Mouse (Mus musculus): ENCODE results near the gene Hspb6. TPM values are rescaled to one million over a fixed set of nuclear protein-coding genes. Genes with fewer than 3 reads are reported as not detected.

Gene Hspb6
- polyA plus RNA-seq, 1 experiment from 2014 or later, result 37.8 TPM

DNA sequence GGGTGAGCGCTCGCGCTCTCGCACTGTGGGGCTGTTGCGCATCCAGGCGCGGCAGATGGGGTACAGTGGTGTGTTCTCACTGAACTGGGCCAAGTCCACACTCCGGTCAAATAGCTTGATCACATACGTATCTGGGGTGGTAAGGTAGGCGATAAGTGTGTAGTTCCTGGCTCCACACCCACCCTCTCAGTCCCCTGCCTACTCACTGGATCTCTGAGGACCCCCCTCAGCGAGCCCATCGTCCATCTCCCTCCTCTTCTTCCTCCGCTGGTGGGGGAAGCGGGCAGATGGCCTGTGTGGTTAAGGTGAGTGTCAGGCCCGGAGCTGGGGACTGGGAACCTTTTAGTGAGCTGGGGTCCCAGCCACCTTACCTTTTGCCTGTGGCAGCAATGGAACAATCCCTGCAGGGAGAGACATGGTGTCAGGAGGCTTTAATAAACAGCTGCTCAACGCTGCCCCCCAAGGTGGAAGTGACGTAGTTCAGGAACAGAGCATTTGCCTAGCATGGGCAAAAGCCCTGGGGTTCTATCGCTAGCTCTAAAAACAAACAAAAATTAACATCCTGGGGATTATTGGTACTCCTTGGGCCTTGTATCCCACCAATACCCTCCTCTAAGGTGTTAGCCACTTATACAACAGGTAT lies 5.0 kb downstream of the Hspb6 start:
- ATAC-seq, result no peak
- Histone ChIP-seq H3K27me3 (replicated peaks) (no peaks in the 10 kb centered on the region), H3K4me2 (replicated peaks) (no peak overlapping the region), H3K4me1 (replicated peaks) (peaks cover 25% of the 10 kb centered on the region), H3K36me3 (peaks cover 16% of the 10 kb centered on the region), H3K9ac (no peak overlapping the region), H3K27ac (no peak overlapping the region), H3K9me3 (no peaks in the 10 kb centered on the region), H3K4me3 (replicated peaks) (no peak overlapping the region)
- WGBS, result 92% methylated on average over 18 of the region's 18 CpGs

DNA sequence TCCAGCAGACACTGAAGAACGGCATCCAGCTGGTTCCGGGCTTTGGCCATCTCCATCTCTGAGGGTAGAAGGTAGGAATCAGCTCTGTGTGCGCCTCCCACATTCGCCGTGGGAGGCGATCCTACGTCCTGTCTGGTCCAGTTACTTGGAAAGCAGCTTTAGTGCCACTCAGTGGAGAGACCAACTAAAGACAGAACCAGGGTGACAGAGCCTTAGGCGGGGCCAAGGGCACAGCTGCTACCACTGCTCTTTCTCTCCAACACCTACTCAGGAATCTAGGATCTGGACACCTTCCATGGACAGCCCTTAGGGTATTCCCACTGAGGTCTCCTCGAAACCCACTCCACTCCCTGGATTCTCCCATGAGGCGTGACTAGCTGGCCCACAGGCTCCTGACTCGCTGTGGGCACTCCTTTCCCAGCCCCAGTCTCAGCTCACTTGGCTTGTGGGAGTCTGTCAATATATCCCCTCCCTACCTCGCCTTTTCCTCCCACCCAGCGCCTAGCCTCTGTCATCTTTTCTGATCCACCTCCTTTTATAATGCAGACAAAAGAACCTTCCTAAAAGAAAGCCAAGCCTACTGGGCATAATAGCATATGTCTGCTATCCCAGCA lies 6.0 kb downstream of the Hspb6 start:
- peaks cover 22% of the 10 kb centered on the region for H3K4me1 ChIP-seq (replicated peaks)
- H3K4me3 ChIP-seq (replicated peaks), result peak overlapping the region; percentile 53; the same call in 1 of the 2 replicates
- H3K9me3 ChIP-seq, result no peaks in the 10 kb centered on the region
- no peaks in the 10 kb centered on the region for H3K27me3 ChIP-seq (replicated peaks)
- H3K4me2 ChIP-seq (replicated peaks), result peak overlapping the region; percentile 89
- peak overlapping the region; percentile 28; the same call in 1 of the 2 replicates for H3K9ac ChIP-seq
- peaks cover 16% of the 10 kb centered on the region for H3K36me3 ChIP-seq
- no peak for ATAC-seq
- WGBS, result 87% methylated on average over 13 of the region's 13 CpGs
- H3K27ac ChIP-seq, result no peak overlapping the region

DNA sequence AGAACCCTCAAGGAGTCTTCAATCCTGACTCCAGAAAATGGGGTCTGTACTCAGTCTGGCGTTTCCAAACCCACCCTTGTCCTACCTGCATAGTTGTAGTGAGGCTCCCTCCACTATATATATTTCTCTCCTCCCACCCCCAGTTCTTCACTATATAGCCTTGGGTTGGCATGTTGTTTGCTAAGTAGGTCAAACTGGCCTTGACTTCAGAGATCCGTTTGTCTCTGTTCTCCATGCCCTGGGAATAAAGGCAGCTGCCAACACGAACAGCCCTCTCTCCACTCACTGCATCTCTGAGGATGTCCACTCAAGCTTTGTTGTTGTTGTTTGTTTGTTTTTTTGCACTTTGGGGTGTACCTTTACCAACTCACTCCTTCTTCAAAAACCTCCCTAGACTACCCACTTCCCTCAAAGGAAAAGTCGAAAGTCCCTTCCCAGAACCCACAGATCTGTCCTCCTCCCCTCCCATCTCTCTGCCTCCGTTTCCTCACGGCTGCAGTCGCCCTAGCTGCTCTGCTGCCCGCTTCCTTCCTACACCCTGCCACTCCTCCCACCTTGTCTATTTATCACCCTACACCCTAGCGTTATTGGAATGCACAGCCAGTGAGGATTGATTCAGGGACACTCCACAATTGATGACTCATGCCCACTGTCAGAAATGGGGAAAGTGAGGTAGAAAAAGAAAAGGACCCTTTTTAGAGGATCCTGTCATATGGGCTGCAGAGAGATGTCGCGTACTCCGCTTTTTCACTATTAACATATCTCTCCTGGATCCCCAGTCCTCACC lies 6.9 kb downstream of the Hspb6 start:
- H3K36me3 ChIP-seq, result peaks cover 16% of the 10 kb centered on the region
- H3K4me3 ChIP-seq (replicated peaks), result peak overlapping the region; percentile 53
- peak overlapping the region; percentile 60 for H3K27ac ChIP-seq
- peak overlapping the region; percentile 65 for H3K9ac ChIP-seq
- peak overlapping the region; percentile 89 for H3K4me2 ChIP-seq (replicated peaks)
- H3K4me1 ChIP-seq (replicated peaks), result peaks cover 16% of the 10 kb centered on the region; the same call in 1 of the 2 replicates
- no peaks in the 10 kb centered on the region for H3K27me3 ChIP-seq (replicated peaks)
- no peaks in the 10 kb centered on the region for H3K9me3 ChIP-seq
- WGBS, result 13% methylated on average over 12 of the region's 12 CpGs
- ATAC-seq, result peak; percentile 8; the same call in 1 of the 2 replicates

- peak within 1 kb of the TSS; percentile 89 for H3K4me2 ChIP-seq (replicated peaks)
- ATAC-seq, result peak; percentile 84
- H3K9me3 ChIP-seq, result no peaks in the 10 kb centered on the region
- WGBS, result under 1% methylated on average over 20 of the region's 20 CpGs
- peak within 1 kb of the TSS; percentile 65 for H3K9ac ChIP-seq
- H3K4me3 ChIP-seq (replicated peaks), result peak within 1 kb of the TSS; percentile 53
- peak within 1 kb of the TSS; percentile 60 for H3K27ac ChIP-seq
- H3K36me3 ChIP-seq, result peaks cover 16% of the 10 kb centered on the region
- no peaks in the 10 kb centered on the region for H3K27me3 ChIP-seq (replicated peaks)
- peaks cover 22% of the 10 kb centered on the region; the same call in 1 of the 2 replicates for H3K4me1 ChIP-seq (replicated peaks)
These were observed 7.5 kb downstream of the Hspb6 start, which contains the start of gene Lin37 for GRCm38 (mm10) chr7:30559443-30559954. Gene Lin37 (minus strand): TSS chr7:30559838.

- Histone ChIP-seq H3K9ac (no peak overlapping the region), H3K9me3 (no peaks in the 10 kb centered on the region), H3K4me3 (replicated peaks) (peak overlapping the region; percentile 53; the same call in 1 of the 2 replicates), H3K36me3 (peaks cover 19% of the 10 kb centered on the region), H3K4me2 (replicated peaks) (peak overlapping the region; percentile 89; the same call in 1 of the 2 replicates), H3K27ac (no peak overlapping the region), H3K4me1 (replicated peaks) (peaks cover 23% of the 10 kb centered on the region; the same call in 1 of the 2 replicates), H3K27me3 (replicated peaks) (no peaks in the 10 kb centered on the region)
- 75% methylated on average over 2 of the region's 2 CpGs for WGBS
- no peak for ATAC-seq
These were observed 8.3 kb downstream of the Hspb6 start for GRCm38 (mm10) chr7:30560296-30560695.

- ATAC-seq, result no peak
- H3K9me3 ChIP-seq, result no peaks in the 10 kb centered on the region
- under 1% methylated on average over 27 of the region's 27 CpGs for WGBS
These were observed 10.6 kb downstream of the Hspb6 start for GRCm38 (mm10) chr7:30562526-30563116.

DNA sequence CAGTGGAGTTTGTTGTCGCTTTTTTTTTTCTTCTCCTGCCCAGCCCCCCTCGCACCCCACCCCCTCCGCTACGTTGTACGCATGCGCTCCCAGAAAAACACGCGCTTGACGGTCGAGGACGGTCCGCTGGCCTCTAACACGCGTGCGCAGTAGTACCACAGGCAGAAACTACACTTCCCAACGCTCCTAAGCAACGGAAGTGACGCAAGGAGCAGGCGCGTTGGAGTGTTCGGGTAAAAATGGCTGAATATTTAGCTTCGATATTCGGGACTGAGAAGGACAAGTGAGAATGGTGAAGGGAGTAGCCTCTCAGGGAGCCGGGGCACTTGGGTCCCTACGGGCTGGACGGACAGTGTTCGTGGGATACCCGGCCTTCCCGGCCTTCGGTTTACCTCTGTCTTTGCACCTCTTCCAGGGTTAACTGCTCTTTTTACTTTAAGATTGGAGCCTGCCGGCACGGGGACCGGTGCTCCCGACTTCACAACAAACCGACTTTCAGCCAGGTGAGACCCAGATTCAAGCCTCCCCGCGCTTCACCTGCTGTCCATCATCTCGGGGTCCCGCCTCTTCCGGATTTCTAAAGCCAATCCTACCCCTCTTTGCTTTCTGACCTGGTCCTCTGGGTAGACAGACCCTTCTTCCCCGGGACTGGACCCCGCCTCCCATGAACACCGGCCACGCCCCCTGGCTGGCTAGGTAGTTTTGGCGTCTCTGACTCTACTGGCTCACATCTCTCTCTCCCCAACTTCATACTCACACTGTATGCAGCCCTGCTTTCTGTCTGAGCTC lies 11.3 kb downstream of the Hspb6 start, which contains the start of the genes U2af1l4, Gm49396 and Psenen:
TSS of gene U2af1l4 (plus strand) at position 185 of the 789 bp plus-strand sequence.
TSS of gene Gm49396 (plus strand) at position 228 of the 789 bp plus-strand sequence.
TSS of gene Psenen (minus strand) at position 511 of the 789 bp plus-strand sequence.
- peak within 1 kb of the TSS; percentile 77 for H3K4me2 ChIP-seq (replicated peaks)
- H3K4me1 ChIP-seq (replicated peaks), result peaks cover 18% of the 10 kb centered on the region; the same call in 1 of the 2 replicates
- no peaks in the 10 kb centered on the region for H3K9me3 ChIP-seq
- no peaks in the 10 kb centered on the region for H3K27me3 ChIP-seq (replicated peaks)
- peaks cover 18% of the 10 kb centered on the region; the same call in 1 of the 2 replicates for H3K36me3 ChIP-seq
- peak within 1 kb of the TSS; percentile 70 for H3K9ac ChIP-seq
- peak within 1 kb of the TSS; percentile 67 for H3K4me3 ChIP-seq (replicated peaks)
- 0% methylated on average over 45 of the region's 45 CpGs for WGBS
- peak; percentile 90 for ATAC-seq
- H3K27ac ChIP-seq, result peak within 1 kb of the TSS; percentile 96

More at GRCm38 (mm10) chr7:30562526-30563116, 10.6 kb downstream of the Hspb6 start:
- H3K4me1 ChIP-seq (replicated peaks), result peaks cover 23% of the 10 kb centered on the region; the same call in 1 of the 2 replicates
- H3K27ac ChIP-seq, result peak overlapping the region; percentile 81
- peak overlapping the region; percentile 67 for H3K4me3 ChIP-seq (replicated peaks)
- peaks cover 16% of the 10 kb centered on the region; the same call in 1 of the 2 replicates for H3K36me3 ChIP-seq
- peak overlapping the region; percentile 77 for H3K4me2 ChIP-seq (replicated peaks)
- peak overlapping the region; percentile 62 for H3K9ac ChIP-seq
- no peaks in the 10 kb centered on the region for H3K27me3 ChIP-seq (replicated peaks)

DNA sequence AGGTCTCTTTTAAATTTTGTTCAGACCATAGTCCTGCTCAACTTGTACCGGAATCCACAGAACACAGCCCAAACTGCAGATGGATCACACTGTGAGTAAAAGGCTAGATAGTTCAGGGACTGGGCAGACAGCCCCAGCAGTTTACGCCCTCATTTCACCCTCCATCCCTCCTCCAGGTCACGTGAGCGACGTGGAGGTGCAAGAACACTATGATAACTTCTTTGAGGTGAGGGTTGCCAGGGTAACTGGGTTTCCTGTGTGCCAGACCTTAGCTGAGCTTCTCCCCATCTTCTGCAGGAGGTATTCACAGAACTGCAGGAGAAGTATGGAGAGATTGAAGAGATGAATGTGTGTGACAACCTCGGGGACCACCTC lies 11.9 kb downstream of the Hspb6 start:
- peaks cover 14% of the 10 kb centered on the region; the same call in 1 of the 2 replicates for H3K4me1 ChIP-seq (replicated peaks)
- peak overlapping the region; percentile 96; the same call in 1 of the 2 replicates for H3K27ac ChIP-seq
- H3K27me3 ChIP-seq (replicated peaks), result no peaks in the 10 kb centered on the region
- whole genome bisulfite sequencing, result 21% methylated on average over 6 of the region's 6 CpGs
- peak overlapping the region; percentile 67 for H3K4me3 ChIP-seq (replicated peaks)
- H3K36me3 ChIP-seq, result peaks cover 24% of the 10 kb centered on the region
- H3K9ac ChIP-seq, result 0 out of 2 replicates have a peak overlapping the region, but pooled peaks have one; percentile 70
- ATAC-seq, result no peak
- H3K4me2 ChIP-seq (replicated peaks), result peak overlapping the region; percentile 59
- H3K9me3 ChIP-seq, result no peaks in the 10 kb centered on the region

- 96% methylated on average over 12 of the region's 12 CpGs for WGBS
- H3K9me3 ChIP-seq, result no peaks in the 10 kb centered on the region
- H3K4me3 ChIP-seq (replicated peaks), result 0 out of 2 replicates have a peak within 1 kb of the TSS, but pooled peaks have one; percentile 67
- H3K4me2 ChIP-seq (replicated peaks), result peak within 1 kb of the TSS; percentile 59; the same call in 1 of the 2 replicates
- no peaks in the 10 kb centered on the region for H3K27me3 ChIP-seq (replicated peaks)
- no peak within 1 kb of the TSS for H3K27ac ChIP-seq
- H3K36me3 ChIP-seq, result peaks cover 36% of the 10 kb centered on the region
- no peak for ATAC-seq
- H3K9ac ChIP-seq, result no peak within 1 kb of the TSS
- peaks cover 11% of the 10 kb centered on the region; the same call in 1 of the 2 replicates for H3K4me1 ChIP-seq (replicated peaks)
These were observed 13.1 kb downstream of the Hspb6 start, which contains the start of gene Igflr1 for GRCm38 (mm10) chr7:30564970-30565571. Gene Igflr1 (plus strand): TSS chr7:30565427.

- Histone ChIP-seq H3K4me1 (replicated peaks) (peaks cover 11% of the 10 kb centered on the region; the same call in 1 of the 2 replicates), H3K4me3 (replicated peaks) (no peak overlapping the region), H3K4me2 (replicated peaks) (no peak overlapping the region), H3K27me3 (replicated peaks) (no peaks in the 10 kb centered on the region), H3K27ac (no peak overlapping the region), H3K9ac (no peak overlapping the region), H3K36me3 (peaks cover 46% of the 10 kb centered on the region), H3K9me3 (no peaks in the 10 kb centered on the region)
- no peak for ATAC-seq
- WGBS, result 75% methylated on average over 9 of the region's 9 CpGs
These were observed 14.1 kb downstream of the Hspb6 start for GRCm38 (mm10) chr7:30566033-30566432.
